Mouse (Mus musculus) gastrocnemius, adult 2 months (tissue): ENCODE measurements around the gene Myo15. TPM values are rescaled to one million over a fixed set of nuclear protein-coding genes. Genes with fewer than 3 reads are reported as not detected.
"Not testable (repeated sequence)": the region's sequence is repeated elsewhere in the genome, so short reads cannot be mapped to it uniquely, and the experiment has no call there.

Experiments
- DNase-seq: peaks from one replicate; pipeline ENCODE4 v3.0.0; 2022
- H3K27ac ChIP-seq: fragments of 200-600 bp; 2 replicates; pipeline ENCODE4 v1.8.1; 2022; ENCODE audit warnings: mild to moderate bottlenecking
- H3K4me3 ChIP-seq: fragments of 200-600 bp; 2 replicates; pipeline ENCODE4 v1.8.1; 2022; ENCODE audit warnings: mild to moderate bottlenecking, moderate library complexity
- CTCF ChIP-seq: fragments of 200-600 bp; IDR thresholded peaks from 2 replicates; pipeline ENCODE4 v1.8.1; 2022; ENCODE audit warnings: antibody characterized with exemption, mild to moderate bottlenecking, moderate library complexity
- intact Hi-C: fragments of 180-260 bp; cut with DNase I; formaldehyde crosslinking; loops from one replicate; pipeline ENCODE4 v1.15.1; 2025
- total RNA-seq, 2 experiments: library from RNA; stranded (reverse); gene quantifications; 2 replicates each; pipeline ENCODE4 v1.2.3; 2021

Gene Myo15
- total RNA-seq, 2 experiments from 2014 or later = 0.06 TPM; not detected in 1

- no peak for TF ChIP-seq CTCF
- peak overlapping the region; percentile 99 for H3K4me3 ChIP-seq
- intact Hi-C loops = no loop called here
- peak overlapping the region; percentile 99 for H3K27ac ChIP-seq
- peak; percentile 72 for DNase-seq
These were observed 71.0 kb downstream of the Myo15 start for GRCm38 (mm10) chr11:60540002-60540610.

GRCm38 (mm10) chr11:60540761-60541160 is 71.6 kb downstream of the Myo15 start:
- DNase-seq = no peak
- H3K4me3 ChIP-seq = peak overlapping the region; percentile 99
- no peak for TF ChIP-seq CTCF
- H3K27ac ChIP-seq = peak overlapping the region; percentile 99
- intact Hi-C loops = no loop called here

- Histone ChIP-seq H3K4me3 (peak overlapping the region; percentile 15; the same call in 1 of the 2 replicates), H3K27ac (no peak overlapping the region)
- intact Hi-C loops = no loop called here
- no peak for DNase-seq
- TF ChIP-seq CTCF = no peak
These were observed 72.7 kb downstream of the Myo15 start for GRCm38 (mm10) chr11:60541831-60542230.

GRCm38 (mm10) chr11:60543211-60543610 is 74.1 kb downstream of the Myo15 start:
- H3K4me3 ChIP-seq, intact Hi-C loops, DNase-seq: not testable (repeated sequence)
- peak overlapping the region; percentile 82 for H3K27ac ChIP-seq

- no peak for TF ChIP-seq CTCF
- Histone ChIP-seq H3K4me3 (peak overlapping the region; percentile 15; the same call in 1 of the 2 replicates), H3K27ac (peak overlapping the region; percentile 82)
- DNase-seq = no peak
- intact Hi-C loops = no loop called here
These were observed 76.3 kb downstream of the Myo15 start for GRCm38 (mm10) chr11:60545433-60545832.

- peak overlapping the region; percentile 42 for H3K4me3 ChIP-seq
- no peak for TF ChIP-seq CTCF
- DNase-seq = no peak
- H3K27ac ChIP-seq = peak overlapping the region; percentile 82
- intact Hi-C loops = no loop called here
These were observed 79.0 kb downstream of the Myo15 start for GRCm38 (mm10) chr11:60548112-60548511.

- intact Hi-C loops = no loop called here
- no peak for TF ChIP-seq CTCF
- no peak overlapping the region for H3K4me3 ChIP-seq
- H3K27ac ChIP-seq = peak overlapping the region; percentile 20; the same call in 1 of the 2 replicates
- no peak for DNase-seq
These were observed 84.0 kb downstream of the Myo15 start for GRCm38 (mm10) chr11:60553091-60553490.

GRCm38 (mm10) chr11:60557675-60558074 is 88.5 kb downstream of the Myo15 start:
- intact Hi-C loops = no loop called here
- DNase-seq = no peak
- H3K27ac ChIP-seq = no peak overlapping the region
- no peak for TF ChIP-seq CTCF
- no peak overlapping the region for H3K4me3 ChIP-seq

- no peak; the same call in 1 of the 2 replicates for TF ChIP-seq CTCF
- Histone ChIP-seq H3K4me3 (no peak overlapping the region), H3K27ac (no peak overlapping the region)
- peak; percentile 72 for DNase-seq
- intact Hi-C loops = no loop called here
These were observed 90.2 kb downstream of the Myo15 start for GRCm38 (mm10) chr11:60559342-60559741.

- DNase-seq, H3K4me3 ChIP-seq, intact Hi-C loops, H3K27ac ChIP-seq: not testable (repeated sequence)
These were observed 104.9 kb downstream of the Myo15 start for GRCm38 (mm10) chr11:60574006-60574405.

Other genes with a start within 250 kb of the Myo15 start
- 10 to 100 TPM; 27.5 to 43.4 TPM for gene Srebf1, start 246.8 kb upstream of the Myo15 start, total RNA-seq
- 10 to 100 TPM; 63.7 to 63.9 TPM for gene Tom1l2, start 116.4 kb upstream of the Myo15 start, total RNA-seq
- 1 to 10 TPM in 1 of 2 experiments, under 1 TPM in 1; 0.87 to 1.0 TPM for gene Drc3, start 116.0 kb upstream of the Myo15 start, total RNA-seq
- gene Gid4, start 52.2 kb upstream of the Myo15 start, total RNA-seq = 10 to 100 TPM; 64.5 to 66.7 TPM
- 10 to 100 TPM; 28.9 to 31.4 TPM for gene Atpaf2, start 50.9 kb upstream of the Myo15 start, total RNA-seq
- gene Drg2, start 14.7 kb upstream of the Myo15 start, total RNA-seq = 10 to 100 TPM; 26.4 to 26.6 TPM
- gene Alkbh5, start 67.0 kb downstream of the Myo15 start, total RNA-seq = 100 to 1,000 TPM; 115 to 122 TPM
- 1 to 10 TPM; 9.0 to 9.5 TPM for gene Llgl1, start 230.4 kb downstream of the Myo15 start, total RNA-seq